Mouse (Mus musculus): ENCODE measurements around the gene Plcl2.

DNA sequence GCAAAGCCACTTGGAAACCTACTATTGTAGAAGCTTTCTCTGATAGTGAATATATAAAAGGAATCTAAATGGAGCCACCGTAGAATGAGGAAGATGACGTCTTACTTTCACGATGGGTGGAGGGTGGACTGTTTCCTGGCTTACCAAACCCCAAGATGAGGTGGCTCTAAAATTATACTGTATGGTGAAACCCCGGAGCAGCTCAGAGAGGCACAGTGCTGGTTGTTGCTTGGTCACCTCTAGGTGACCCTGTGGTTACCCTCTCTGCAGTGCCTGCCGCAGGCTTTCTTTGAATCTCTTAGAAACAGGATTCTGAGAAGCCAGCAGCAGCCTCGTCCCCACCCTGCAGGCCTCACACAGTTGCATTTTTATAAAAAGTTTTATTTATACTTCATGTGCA lies 220.4 kb downstream of the Plcl2 start:
- no peak for TF ChIP-seq HCFC1 (IDR thresholded peaks at IDR 0.05; ENCODE audit: borderline replicate concordance, insufficient read depth, low read length)
- TF ChIP-seq MAFK (IDR thresholded peaks at IDR 0.05; ENCODE audit: insufficient read depth, low read depth, low read length) = no peak
- TF ChIP-seq ZNF384 (IDR thresholded peaks at IDR 0.05; ENCODE audit: low read depth, low read length) = no peak

Data from ES-E14 (cell line).